Mouse (Mus musculus) ES-Bruce4 (cell line): Measurements from ENCODE around the gene Ifna5.

Source experiments
- CTCF ChIP-seq: IDR thresholded peaks from one replicate; pipeline ENCODE4 v1.8.1; 2011; ENCODE audit warnings: low read depth, low read length
- EP300 ChIP-seq: IDR thresholded peaks from 2 replicates; pipeline ENCODE4 v1.6.1; 2011; ENCODE audit warnings: low read depth, low read length; ENCODE audit not compliant: insufficient read depth
- POLR2A ChIP-seq: IDR thresholded peaks from one replicate; pipeline ENCODE4 v1.8.1; 2011; ENCODE audit warnings: low read length; ENCODE audit not compliant: insufficient read depth

GRCm38 (mm10) chr4:88859214-88859613 is 23.9 kb downstream of the Ifna5 start:
- TF ChIP-seq EP300 (no peak), CTCF (no peak), POLR2A (no peak)
